Mouse (Mus musculus) ovary, postnatal 36 days (tissue): ENCODE results near the gene Pdlim4.

Experiments used
- DNase-seq: peaks from one replicate; pipeline ENCODE4 v3.0.0; 2022; ENCODE audit warnings: low spot score, mixed read lengths

Gene Pdlim4

GRCm38 (mm10) chr11:54068520-54069371, at the start of gene Pdlim4:
Pdlim4 (minus strand) TSS chr11:54069014.
- DNase-seq: peak; percentile 68

- no peak for DNase-seq
Observed at GRCm38 (mm10) chr11:54117096-54117495, 48.3 kb upstream of the Pdlim4 start.

- DNase-seq: no peak
Observed at GRCm38 (mm10) chr11:54116406-54116805, 47.6 kb upstream of the Pdlim4 start.

- DNase-seq: no peak
Observed at GRCm38 (mm10) chr11:54115911-54116310, 47.1 kb upstream of the Pdlim4 start.

GRCm38 (mm10) chr11:54115301-54115700, 46.5 kb upstream of the Pdlim4 start:
- no peak for DNase-seq

GRCm38 (mm10) chr11:54114746-54115145, 45.9 kb upstream of the Pdlim4 start:
- no peak for DNase-seq

GRCm38 (mm10) chr11:54113352-54113751, 44.5 kb upstream of the Pdlim4 start:
- DNase-seq: no peak

GRCm38 (mm10) chr11:54112920-54113319, 44.1 kb upstream of the Pdlim4 start:
- peak; percentile 88 for DNase-seq

GRCm38 (mm10) chr11:54111976-54112741, 43.3 kb upstream of the Pdlim4 start:
- DNase-seq: peak; percentile 44

GRCm38 (mm10) chr11:54111291-54111690, 42.5 kb upstream of the Pdlim4 start:
- DNase-seq: no peak

GRCm38 (mm10) chr11:54108894-54109293, 40.1 kb upstream of the Pdlim4 start:
- DNase-seq: no peak

- no peak for DNase-seq
Observed at GRCm38 (mm10) chr11:54108131-54108530, 39.3 kb upstream of the Pdlim4 start.

GRCm38 (mm10) chr11:54107239-54107638, 38.4 kb upstream of the Pdlim4 start:
- DNase-seq: no peak

GRCm38 (mm10) chr11:54106676-54107075, 37.9 kb upstream of the Pdlim4 start:
- no peak for DNase-seq

- no peak for DNase-seq
Observed at GRCm38 (mm10) chr11:54105011-54105410, 36.2 kb upstream of the Pdlim4 start.

GRCm38 (mm10) chr11:54102706-54103449, 34.1 kb upstream of the Pdlim4 start:
- no peak for DNase-seq

GRCm38 (mm10) chr11:54101701-54102100, 32.9 kb upstream of the Pdlim4 start:
- no peak for DNase-seq

- DNase-seq: peak; percentile 78
Observed at GRCm38 (mm10) chr11:54100692-54101591, 32.1 kb upstream of the Pdlim4 start.

- no peak for DNase-seq
Observed at GRCm38 (mm10) chr11:54100045-54100691, 31.4 kb upstream of the Pdlim4 start, which contains the start of gene P4ha2. P4ha2 (plus strand) TSS chr11:54100095.

GRCm38 (mm10) chr11:54093000-54093399, 24.2 kb upstream of the Pdlim4 start:
- DNase-seq: no peak

GRCm38 (mm10) chr11:54092188-54092587, 23.4 kb upstream of the Pdlim4 start:
- no peak for DNase-seq
